Mouse (Mus musculus): ENCODE measurements around the gene Gm35549.

DNA sequence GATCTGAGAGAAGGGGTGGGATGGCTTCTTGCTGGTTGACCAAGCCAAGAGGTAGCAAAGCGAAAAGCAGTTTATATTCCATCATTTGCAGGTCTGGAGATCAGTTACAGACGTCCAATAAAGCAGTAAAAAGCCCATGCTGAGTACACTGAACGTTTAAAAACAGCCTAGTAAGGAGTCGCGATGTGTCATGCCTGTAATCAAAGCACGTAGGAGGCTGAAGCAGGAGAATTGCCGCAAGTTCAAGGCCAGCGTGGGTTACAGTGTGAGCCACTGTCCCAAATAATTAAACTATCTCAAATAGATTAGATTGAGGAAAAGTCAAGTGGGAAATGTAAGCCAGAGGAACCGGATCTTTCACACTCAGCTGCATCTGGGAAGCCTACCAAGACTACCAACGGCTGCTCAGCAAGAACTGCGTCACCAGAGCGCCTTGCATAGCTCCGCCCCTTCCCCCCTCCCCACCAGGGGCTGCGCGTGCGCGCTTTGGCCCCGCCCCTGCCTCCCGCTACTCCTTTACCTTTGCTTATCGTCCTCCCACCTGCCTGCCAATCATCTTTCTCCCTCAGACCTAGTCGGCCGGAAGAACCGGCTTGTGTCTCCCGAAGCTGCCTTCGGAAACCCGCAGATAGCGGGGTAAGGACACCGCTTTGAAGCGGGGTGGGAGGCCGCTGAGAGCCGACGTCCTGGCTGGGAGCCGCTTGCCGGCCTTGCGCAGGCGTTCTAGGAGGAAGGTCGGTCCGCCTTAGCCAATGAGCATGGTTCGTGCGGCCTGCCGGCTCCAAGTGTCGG, 38.6 kb downstream of the Gm35549 start, which contains the start of gene Tcaim:
- TF ChIP-seq CTCF (IDR thresholded peaks at IDR 0.05; ENCODE audit: low read depth) (no peak), EP300 (optimal IDR thresholded peaks at IDR 0.05) (no peak)

Measured in stomach, postnatal 0 days (tissue).